Mouse (Mus musculus): ENCODE results near the gene D930048N14Rik. TPM values are rescaled to one million over a fixed set of nuclear protein-coding genes. Genes with fewer than 3 reads are reported as not detected.

D930048N14Rik gene
- polyA plus RNA-seq, 1 experiment from 2014 or later, result 0.34 TPM

GRCm38 (mm10) chr11:51617693-51618092 lies 33.1 kb upstream of the D930048N14Rik start:
- Histone ChIP-seq H3K27me3 (ENCODE audit: insufficient read depth, low read length) (no peaks in the 10 kb centered on the region), H3K27ac (ENCODE audit: low read depth) (no peak overlapping the region), H3K4me3 (ENCODE audit: low read depth, low read length) (no peak overlapping the region), H3K9me3 (ENCODE audit: low read length) (no peaks in the 10 kb centered on the region), H3K36me3 (replicated peaks; ENCODE audit: insufficient read depth, low read length) (peaks cover 8% of the 10 kb centered on the region; the same call in 1 of the 2 replicates), H3K4me2 (ENCODE audit: low read depth, low read length) (no peak overlapping the region), H3K4me1 (ENCODE audit: insufficient read depth) (peaks cover 25% of the 10 kb centered on the region), H3K9ac (replicated peaks) (no peak overlapping the region)
- no peak for ATAC-seq
- DNase-seq, result peak; percentile 74
- 2% methylated on average over 4 of the region's 4 CpGs for WGBS (ENCODE audit: insufficient replicate concordance)
- TF ChIP-seq CTCF (IDR thresholded peaks at IDR 0.05; ENCODE audit: low read depth) (peak; percentile 89), EP300 (IDR thresholded peaks at IDR 0.05; ENCODE audit: low read depth) (no peak)

GRCm38 (mm10) chr11:51618894-51619408 lies 31.8 kb upstream of the D930048N14Rik start:
- H3K4me1 ChIP-seq (ENCODE audit: insufficient read depth), result peaks cover 25% of the 10 kb centered on the region
- H3K9ac ChIP-seq (replicated peaks), result peak overlapping the region; percentile 93
- no peaks in the 10 kb centered on the region for H3K27me3 ChIP-seq (ENCODE audit: insufficient read depth, low read length)
- H3K9me3 ChIP-seq (ENCODE audit: low read length), result no peaks in the 10 kb centered on the region
- TF ChIP-seq EP300 (IDR thresholded peaks at IDR 0.05; ENCODE audit: low read depth) (no peak), CTCF (IDR thresholded peaks at IDR 0.05; ENCODE audit: low read depth) (no peak)
- H3K4me3 ChIP-seq (ENCODE audit: low read depth, low read length), result peak overlapping the region; percentile 81
- H3K27ac ChIP-seq (ENCODE audit: low read depth), result peak overlapping the region; percentile 36; the same call in 1 of the 2 replicates
- 29% methylated on average over 8 of the region's 8 CpGs for WGBS (ENCODE audit: insufficient replicate concordance)
- H3K4me2 ChIP-seq (ENCODE audit: low read depth, low read length), result peak overlapping the region; percentile 94
- DNase-seq (no peak), ATAC-seq (peak; percentile 5; the same call in 1 of the 2 replicates)
- peaks cover 21% of the 10 kb centered on the region for H3K36me3 ChIP-seq (replicated peaks; ENCODE audit: insufficient read depth, low read length)

- peak; percentile 90 for ATAC-seq
- H3K36me3 ChIP-seq (replicated peaks; ENCODE audit: insufficient read depth, low read length), result peaks cover 26% of the 10 kb centered on the region
- H3K27me3 ChIP-seq (ENCODE audit: insufficient read depth, low read length), result no peaks in the 10 kb centered on the region
- H3K4me3 ChIP-seq (ENCODE audit: low read depth, low read length), result peak within 1 kb of the TSS; percentile 81
- no peaks in the 10 kb centered on the region for H3K9me3 ChIP-seq (ENCODE audit: low read length)
- WGBS (ENCODE audit: insufficient replicate concordance), result under 1% methylated on average over 51 of the region's 51 CpGs
- H3K27ac ChIP-seq (ENCODE audit: low read depth), result peak within 1 kb of the TSS; percentile 80
- peak; percentile 96 for DNase-seq
- peaks cover 25% of the 10 kb centered on the region for H3K4me1 ChIP-seq (ENCODE audit: insufficient read depth)
- H3K4me2 ChIP-seq (ENCODE audit: low read depth, low read length), result peak within 1 kb of the TSS; percentile 94
- peak within 1 kb of the TSS; percentile 93 for H3K9ac ChIP-seq (replicated peaks)
- TF ChIP-seq CTCF (IDR thresholded peaks at IDR 0.05; ENCODE audit: low read depth) (no peak), EP300 (IDR thresholded peaks at IDR 0.05; ENCODE audit: low read depth) (peak; percentile 67)
Observed at GRCm38 (mm10) chr11:51619409-51620060, 31.2 kb upstream of the D930048N14Rik start, which contains the start of gene Nhp2. TSS of gene Nhp2 (plus strand) at chr11:51619735.

- H3K36me3 ChIP-seq (replicated peaks; ENCODE audit: insufficient read depth, low read length), result peaks cover 29% of the 10 kb centered on the region
- H3K27me3 ChIP-seq (ENCODE audit: insufficient read depth, low read length), result no peaks in the 10 kb centered on the region
- TF ChIP-seq EP300 (IDR thresholded peaks at IDR 0.05; ENCODE audit: low read depth) (no peak), CTCF (IDR thresholded peaks at IDR 0.05; ENCODE audit: low read depth) (no peak)
- under 1% methylated on average over 11 of the region's 11 CpGs for WGBS (ENCODE audit: insufficient replicate concordance)
- no peaks in the 10 kb centered on the region for H3K9me3 ChIP-seq (ENCODE audit: low read length)
- ATAC-seq, result no peak
- H3K9ac ChIP-seq (replicated peaks), result peak overlapping the region; percentile 93
- H3K4me3 ChIP-seq (ENCODE audit: low read depth, low read length), result peak overlapping the region; percentile 81
- peak overlapping the region; percentile 80 for H3K27ac ChIP-seq (ENCODE audit: low read depth)
- DNase-seq, result no peak
- H3K4me1 ChIP-seq (ENCODE audit: insufficient read depth), result peaks cover 19% of the 10 kb centered on the region
- H3K4me2 ChIP-seq (ENCODE audit: low read depth, low read length), result peak overlapping the region; percentile 94
Observed at GRCm38 (mm10) chr11:51620084-51620483, 30.7 kb upstream of the D930048N14Rik start.

GRCm38 (mm10) chr11:51621776-51622175 lies 29.0 kb upstream of the D930048N14Rik start:
- Histone ChIP-seq H3K9me3 (ENCODE audit: low read length) (no peaks in the 10 kb centered on the region), H3K36me3 (replicated peaks; ENCODE audit: insufficient read depth, low read length) (peaks cover 43% of the 10 kb centered on the region), H3K4me2 (ENCODE audit: low read depth, low read length) (no peak overlapping the region), H3K27ac (ENCODE audit: low read depth) (no peak overlapping the region), H3K4me3 (ENCODE audit: low read depth, low read length) (no peak overlapping the region), H3K4me1 (ENCODE audit: insufficient read depth) (peaks cover 11% of the 10 kb centered on the region; the same call in 1 of the 2 replicates), H3K9ac (replicated peaks) (no peak overlapping the region), H3K27me3 (ENCODE audit: insufficient read depth, low read length) (no peaks in the 10 kb centered on the region)
- no peak for ATAC-seq
- WGBS (ENCODE audit: insufficient replicate concordance), result 85% methylated on average over 2 of the region's 2 CpGs
- TF ChIP-seq CTCF (IDR thresholded peaks at IDR 0.05; ENCODE audit: low read depth), result no peak
- TF ChIP-seq EP300 (IDR thresholded peaks at IDR 0.05; ENCODE audit: low read depth), result no peak
- no peak for DNase-seq

GRCm38 (mm10) chr11:51622971-51623491 lies 27.7 kb upstream of the D930048N14Rik start:
- peaks cover 54% of the 10 kb centered on the region for H3K36me3 ChIP-seq (replicated peaks; ENCODE audit: insufficient read depth, low read length)
- no peak for ATAC-seq
- no peak for DNase-seq
- no peak overlapping the region for H3K4me3 ChIP-seq (ENCODE audit: low read depth, low read length)
- no peak for TF ChIP-seq CTCF (IDR thresholded peaks at IDR 0.05; ENCODE audit: low read depth)
- no peak for TF ChIP-seq EP300 (IDR thresholded peaks at IDR 0.05; ENCODE audit: low read depth)
- no peaks in the 10 kb centered on the region for H3K27me3 ChIP-seq (ENCODE audit: insufficient read depth, low read length)
- H3K27ac ChIP-seq (ENCODE audit: low read depth), result no peak overlapping the region
- no peaks in the 10 kb centered on the region for H3K9me3 ChIP-seq (ENCODE audit: low read length)
- peaks cover 11% of the 10 kb centered on the region; the same call in 1 of the 2 replicates for H3K4me1 ChIP-seq (ENCODE audit: insufficient read depth)
- 83% methylated on average over 7 of the region's 7 CpGs for WGBS (ENCODE audit: insufficient replicate concordance)
- H3K4me2 ChIP-seq (ENCODE audit: low read depth, low read length), result no peak overlapping the region
- no peak overlapping the region for H3K9ac ChIP-seq (replicated peaks)

Measured in liver, postnatal 0 days (tissue).